In genomic region chr13:54687575-54688424, GRCm38 (mm10) we compare ENCODE assay signal across 8 mouse cellular contexts. TPM values are rescaled to one million over a fixed set of nuclear protein-coding genes. Genes with fewer than 3 reads are reported as not detected.
DNase-seq lines count a peak whose midpoint lies in the region; ATAC-seq and TF ChIP-seq lines count a peak whose summit lies in the region.

No protein-coding gene starts in this region.

- peaks cover 20% of the 10 kb centered on the region; the same call in 1 of the 2 replicates for H3K4me1 ChIP-seq in cortical plate, adult 2 months (ENCODE audit: control insufficient read depth, insufficient read depth, low read length)

- peak overlapping the region; percentile 98 for H3K27ac ChIP-seq in cortical plate, adult 2 months (ENCODE audit: insufficient read depth, low read length)

- ATAC-seq in activated CD4-positive, CD25-positive, alpha-beta regulatory T cell, adult 4 months: peak; percentile 75
- peak; percentile 72 for ATAC-seq in megakaryocyte progenitor cell, adult 5-6 weeks (replicated peaks; ENCODE audit: poor library complexity)

- no peak for TF ChIP-seq CTCF in cortical plate, adult 2 months (IDR thresholded peaks at IDR 0.05; ENCODE audit: extremely low read depth, insufficient read depth, low read length)

- TF ChIP-seq POLR2A in cortical plate, adult 2 months (IDR thresholded peaks at IDR 0.05; ENCODE audit: extremely low read depth, insufficient read depth, low read length): peak; percentile 79

- DNase-seq in gastrocnemius, adult 8-10 months (ENCODE audit: low spot score in 2 of 2): peak; percentile 98 to 99
- peak; percentile 82 for DNase-seq in hindlimb bud, embryonic 11.5 days (ENCODE audit: extremely low spot score, low read depth, low spot score)
- DNase-seq in left cerebral cortex, adult 9 months (ENCODE audit: low spot score in 2 of 2): peak; percentile 92 to 98
- peak; percentile 95 for DNase-seq in right cerebral cortex, postnatal 14 days
- peak; percentile 97 to 98 for DNase-seq in urinary bladder, postnatal 36 days (ENCODE audit: low spot score in 2 of 2)

- peak overlapping the region; percentile 79 for H3K4me3 ChIP-seq in cortical plate, adult 2 months (ENCODE audit: insufficient read depth, low read length)

RNA-seq across cellular contexts. Expression of gene Rnf44, which starts 5.9 kb away (rescaled TPM):
- 10 to 100 TPM; 23.3 to 31.2 TPM for polyA plus RNA-seq in activated CD4-positive, CD25-positive, alpha-beta regulatory T cell, adult 4 months (2017; shearing (Covaris generic))
- polyA plus RNA-seq in cortical plate, adult 2 months (2012; rRNA removed): 129 and 131 TPM in 2 replicates
- 10 to 100 TPM; 19.1 to 30.7 (median 27.9) TPM for total RNA-seq in gastrocnemius, adult 8-10 months (2022)
- total RNA-seq in megakaryocyte progenitor cell, adult 5-6 weeks (2015): 47.2 and 49.6 TPM in 2 replicates
- total RNA-seq in megakaryocyte progenitor cell, adult 5-6 weeks (2017): 16.8 and 19.4 TPM in 2 replicates

RNA-seq across cellular contexts. Expression of gene Cdhr2, which starts 13.5 kb away (rescaled TPM):
- polyA plus RNA-seq in activated CD4-positive, CD25-positive, alpha-beta regulatory T cell, adult 4 months (2017; shearing (Covaris generic)): under 1 TPM in 1 of 2 experiments, not detected in 1; 0.08 TPM
- 0.25 and 0.29 TPM in 2 replicates for polyA plus RNA-seq in cortical plate, adult 2 months (2012; rRNA removed)
- total RNA-seq in gastrocnemius, adult 8-10 months (2022): not detected
- total RNA-seq in megakaryocyte progenitor cell, adult 5-6 weeks (2015): not detected in 2 replicates
- total RNA-seq in megakaryocyte progenitor cell, adult 5-6 weeks (2017): not detected in 2 replicates

Comparison
In these comparisons a context has a peak if more than half of its experiments do, and no peak if none do; other contexts are left out.
1. Peak in every context shown above with its lines: DNase-seq, ATAC-seq, H3K4me3 ChIP-seq and H3K27ac ChIP-seq.